Mouse (Mus musculus) liver, embryonic 14.5 days (tissue): ENCODE data around the gene Osbpl10. TPM values are rescaled to one million over a fixed set of nuclear protein-coding genes. Genes with fewer than 3 reads are reported as not detected.

ENCODE experiments used
- ATAC-seq: fragments of 200-750 bp; cut with Nextera tagmentation; 2 replicates; pipeline ENCODE4 v1.8.0; 2017; ENCODE audit warnings: moderate number of reproducible peaks, mild to moderate bottlenecking, moderate library complexity; ENCODE audit not compliant: insufficient read depth
- DNase-seq, 3 experiments: peaks; one replicate each; pipeline ENCODE4 v3.0.0-alpha.2; 2012 to 2013; ENCODE audit warnings: low read depth in 3 of 3, low spot score in 3 of 3
- H3K27ac ChIP-seq: fragments of 300-500 bp; sonication (generic); 2 replicates; pipeline ENCODE4 v1.5.1; 2014; ENCODE audit warnings: moderate library complexity, mild to moderate bottlenecking, control low read depth, inconsistent platforms
- H3K27me3 ChIP-seq: fragments of 300-500 bp; sonication (generic); 2 replicates; pipeline ENCODE4 v1.6.1; 2014; ENCODE audit warnings: mild to moderate bottlenecking, low read length, moderate library complexity; ENCODE audit not compliant: control insufficient read depth, insufficient read depth
- H3K36me3 ChIP-seq: fragments of 300-500 bp; sonication (generic); replicated peaks from 2 replicates; pipeline ENCODE4 v1.6.1; 2014; ENCODE audit warnings: low read depth; ENCODE audit not compliant: control insufficient read depth, insufficient read depth
- H3K4me1 ChIP-seq, 2 experiments: fragments of 200-500 bp in 1 of 2; fragments of 300-500 bp in 1 of 2; sonication (generic) in 1 of 2; replicated peaks; 2 replicates each; pipeline ENCODE4 v1.6.1; 2012 to 2014; ENCODE audit warnings: antibody characterized with exemption in 1 of 2, inconsistent platforms in 1 of 2, low read length in 1 of 2; ENCODE audit not compliant: control insufficient read depth in 2 of 2, insufficient read depth in 2 of 2
- H3K4me2 ChIP-seq: fragments of 300-500 bp; sonication (generic); 2 replicates; pipeline ENCODE4 v1.6.1; 2014; ENCODE audit warnings: low read depth, mild to moderate bottlenecking, control low read depth, moderate library complexity
- H3K4me3 ChIP-seq, 2 experiments: fragments of 200-500 bp in 1 of 2; fragments of 300-500 bp in 1 of 2; sonication (generic) in 1 of 2; 2 replicates each; pipeline ENCODE4 v1.5.1; 2012 to 2014; ENCODE audit warnings: low read depth in 2 of 2, low read length in 2 of 2, mild to moderate bottlenecking in 2 of 2, control low read depth in 1 of 2, inconsistent platforms in 1 of 2, moderate library complexity in 1 of 2; ENCODE audit not compliant: insufficient read depth in 1 of 2
- H3K9ac ChIP-seq: fragments of 300-500 bp; sonication (generic); replicated peaks from 2 replicates; pipeline ENCODE4 v1.6.1; 2014; ENCODE audit warnings: mild to moderate bottlenecking, control low read depth, moderate library complexity
- H3K9me3 ChIP-seq: fragments of 300-500 bp; sonication (generic); 2 replicates; pipeline ENCODE4 v1.6.1; 2016; ENCODE audit warnings: low read length, mixed read lengths; ENCODE audit not compliant: control insufficient read depth
- CTCF ChIP-seq: IDR thresholded peaks from 2 replicates; pipeline ENCODE4 v1.5.1; 2016; ENCODE audit warnings: antibody characterized with exemption, low read depth, control low read depth
- EP300 ChIP-seq: IDR thresholded peaks from 2 replicates; pipeline ENCODE4 v1.6.1; 2016; ENCODE audit warnings: antibody characterized with exemption, low read depth
- WGBS: fragments of 180-500 bp; shearing (Covaris S2); extraction: QIAGEN DNeasy Blood & Tissue Kit; methylation state at CpG from one replicate; pipeline ENCODE4 v1.1.7; 2014; ENCODE audit not compliant: insufficient replicate concordance; 5-methylcytosine and 5-hydroxymethylcytosine counted together
- polyA plus RNA-seq, 2 experiments: library from polyadenylated mRNA; depleted of rRNA in 1 of 2; stranded (reverse) in 1 of 2; unstranded in 1 of 2; fragments of >200 nt; fragmentation: Nextera tagmentation in 1 of 2; extraction: Ambion mirVana in 1 of 2; gene quantifications; 2 replicates each; pipeline versions ENCODE4 v1.2.1 to v1.2.3; 2012 to 2014

Gene Osbpl10
- polyA plus RNA-seq, 2 experiments: 0.08 to 0.29 TPM

GRCm38 (mm10) chr9:115214572-115215571 is 236.5 kb downstream of the Osbpl10 start:
- Histone ChIP-seq H3K27me3 (no peaks in the 10 kb centered on the region), H3K9me3 (no peaks in the 10 kb centered on the region), H3K4me2 (no peak overlapping the region), H3K4me3 (no peak overlapping the region), H3K4me1 (peaks cover 4 to 15% of the 10 kb centered on the region in 2 experiments), H3K9ac (no peak overlapping the region), H3K27ac (no peak overlapping the region), H3K36me3 (no peaks in the 10 kb centered on the region)
- 29% methylated on average over 7 of the region's 7 CpGs for WGBS
- no peak for DNase-seq
- ATAC-seq: no peak
- no peak for TF ChIP-seq CTCF
- no peak for TF ChIP-seq EP300

GRCm38 (mm10) chr9:115215830-115216701 is 237.7 kb downstream of the Osbpl10 start:
- H3K27me3 ChIP-seq: no peaks in the 10 kb centered on the region
- no peak overlapping the region for H3K27ac ChIP-seq
- H3K4me3 ChIP-seq: no peak overlapping the region
- H3K4me2 ChIP-seq: no peak overlapping the region
- DNase-seq (peak; percentile 54 to 65 (median 62)), ATAC-seq (peak; percentile 77)
- no peak for TF ChIP-seq EP300
- no peak for TF ChIP-seq CTCF
- no peaks in the 10 kb centered on the region for H3K9me3 ChIP-seq
- no peak overlapping the region for H3K9ac ChIP-seq
- no peaks in the 10 kb centered on the region for H3K36me3 ChIP-seq
- 41% methylated on average over 21 of the region's 21 CpGs for WGBS
- H3K4me1 ChIP-seq: peaks cover 4 to 13% of the 10 kb centered on the region in 2 experiments

- H3K36me3 ChIP-seq: no peaks in the 10 kb centered on the region
- no peaks in the 10 kb centered on the region for H3K9me3 ChIP-seq
- H3K4me2 ChIP-seq: no peak overlapping the region
- 31% methylated on average over 9 of the region's 9 CpGs for WGBS
- H3K9ac ChIP-seq: no peak overlapping the region
- DNase-seq (no peak), ATAC-seq (peak; percentile 65)
- no peaks in the 10 kb centered on the region for H3K27me3 ChIP-seq
- no peak overlapping the region for H3K27ac ChIP-seq
- H3K4me3 ChIP-seq: no peak overlapping the region
- H3K4me1 ChIP-seq: peaks cover 4 to 13% of the 10 kb centered on the region in 2 experiments
- no peak for TF ChIP-seq EP300
- no peak for TF ChIP-seq CTCF
Observed at GRCm38 (mm10) chr9:115217984-115218383, 239.6 kb downstream of the Osbpl10 start.

- no peak overlapping the region for H3K4me2 ChIP-seq
- no peak overlapping the region for H3K9ac ChIP-seq
- H3K36me3 ChIP-seq: no peaks in the 10 kb centered on the region
- H3K9me3 ChIP-seq: no peaks in the 10 kb centered on the region
- H3K27me3 ChIP-seq: no peaks in the 10 kb centered on the region
- 70% methylated on average over 7 of the region's 7 CpGs for WGBS
- H3K4me1 ChIP-seq: peaks cover 4 to 10% of the 10 kb centered on the region in 2 experiments
- no peak overlapping the region for H3K4me3 ChIP-seq
- DNase-seq (no peak), ATAC-seq (no peak)
- no peak overlapping the region for H3K27ac ChIP-seq
- TF ChIP-seq EP300 (no peak), CTCF (no peak)
Observed at GRCm38 (mm10) chr9:115220466-115220865, 242.1 kb downstream of the Osbpl10 start.

- TF ChIP-seq CTCF (no peak), EP300 (no peak)
Observed at GRCm38 (mm10) chr9:115221265-115221664, 242.9 kb downstream of the Osbpl10 start.

More at GRCm38 (mm10) chr9:115221265-115221664, 242.9 kb downstream of the Osbpl10 start:
- Histone ChIP-seq H3K9ac (no peak overlapping the region), H3K9me3 (no peaks in the 10 kb centered on the region), H3K4me2 (no peak overlapping the region), H3K27me3 (no peaks in the 10 kb centered on the region), H3K4me1 (peaks cover 0 to 3% of the 10 kb centered on the region in 2 experiments; a peak in 2 of 4 replicates), H3K36me3 (no peaks in the 10 kb centered on the region), H3K27ac (no peak overlapping the region), H3K4me3 (no peak overlapping the region)
- 69% methylated on average over 7 of the region's 7 CpGs for WGBS
- ATAC-seq: no peak
- DNase-seq: no peak
